Mouse (Mus musculus) lung, embryonic 16.5 days (tissue): Measurements from ENCODE around the gene Syt13. TPM values are rescaled to one million over a fixed set of nuclear protein-coding genes. Genes with fewer than 3 reads are reported as not detected.

ENCODE experiments used
- ATAC-seq: fragments of 200-750 bp; cut with Nextera tagmentation; 2 replicates; pipeline ENCODE4 v1.8.0; 2017; ENCODE audit warnings: low read depth, mild to moderate bottlenecking, moderate library complexity
- H3K27ac ChIP-seq: fragments of 300-500 bp; sonication (generic); 2 replicates; pipeline ENCODE4 v1.5.1; 2014; ENCODE audit warnings: mild to moderate bottlenecking, control low read depth, low read length
- H3K27me3 ChIP-seq: fragments of 300-500 bp; sonication (generic); 2 replicates; pipeline ENCODE4 v1.6.1; 2014; ENCODE audit warnings: low read depth, low read length, mixed read lengths; ENCODE audit not compliant: control insufficient read depth, insufficient read depth
- H3K36me3 ChIP-seq: fragments of 300-500 bp; sonication (generic); 2 replicates; pipeline ENCODE4 v1.6.1; 2014; ENCODE audit warnings: low read length; ENCODE audit not compliant: control insufficient read depth, insufficient read depth
- H3K4me1 ChIP-seq: fragments of 300-500 bp; sonication (generic); replicated peaks from 2 replicates; pipeline ENCODE4 v1.6.1; 2014; ENCODE audit warnings: low read length, mixed read lengths; ENCODE audit not compliant: control insufficient read depth, insufficient read depth
- H3K4me2 ChIP-seq: fragments of 300-500 bp; sonication (generic); 2 replicates; pipeline ENCODE4 v1.6.1; 2014; ENCODE audit warnings: low read depth, low read length, control low read depth
- H3K4me3 ChIP-seq: fragments of 300-500 bp; sonication (generic); 2 replicates; pipeline ENCODE4 v1.5.1; 2014; ENCODE audit warnings: mild to moderate bottlenecking, low read length, control low read depth
- H3K9ac ChIP-seq: fragments of 300-500 bp; sonication (generic); 2 replicates; pipeline ENCODE4 v1.6.1; 2014; ENCODE audit warnings: low read length, control low read depth
- H3K9me3 ChIP-seq: fragments of 300-500 bp; sonication (generic); 2 replicates; pipeline ENCODE4 v1.6.1; 2016; ENCODE audit warnings: low read length; ENCODE audit not compliant: control insufficient read depth
- WGBS: fragments of 180-500 bp; shearing (Covaris S2); extraction: QIAGEN DNeasy Blood & Tissue Kit; methylation state at CpG from one replicate; pipeline ENCODE4 v1.1.7; 2014; 5-methylcytosine and 5-hydroxymethylcytosine counted together
- polyA plus RNA-seq: library from polyadenylated mRNA; unstranded; fragments of >200 nt; fragmentation: Nextera tagmentation; extraction: Ambion mirVana; gene quantifications from 2 replicates; pipeline ENCODE4 v1.2.1, GENCODE M21; 2015

The Syt13 gene
- polyA plus RNA-seq, 1 experiment from 2014 or later = 3.4 TPM

DNA sequence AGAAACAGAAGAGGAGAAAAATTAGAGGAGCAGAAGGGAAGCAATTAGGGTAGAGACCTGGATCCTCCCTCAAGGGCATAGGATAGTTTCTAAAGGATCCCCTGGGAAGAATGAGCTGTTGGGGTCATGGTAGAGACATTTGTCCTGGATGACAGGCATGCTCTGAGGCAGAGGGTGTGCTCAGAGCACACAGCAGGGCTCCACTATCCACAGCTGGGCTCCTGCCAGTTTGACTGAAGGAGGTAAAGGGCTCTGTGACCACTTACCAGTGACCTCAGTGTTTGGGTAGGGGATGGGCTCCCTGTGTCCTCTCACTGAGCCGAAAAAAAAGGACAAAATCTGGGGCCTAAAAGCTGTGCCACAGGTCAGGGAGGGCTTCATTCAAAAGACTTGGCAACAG, 34.6 kb downstream of the Syt13 start:
- Histone ChIP-seq H3K4me1 (peaks cover 11% of the 10 kb centered on the region), H3K27me3 (no peaks in the 10 kb centered on the region), H3K9me3 (no peaks in the 10 kb centered on the region), H3K4me3 (no peak overlapping the region), H3K4me2 (no peak overlapping the region), H3K9ac (no peak overlapping the region), H3K36me3 (no peaks in the 10 kb centered on the region), H3K27ac (no peak overlapping the region)
- WGBS = 7% methylated on average over 1 of the region's 1 CpGs
- ATAC-seq = no peak

DNA sequence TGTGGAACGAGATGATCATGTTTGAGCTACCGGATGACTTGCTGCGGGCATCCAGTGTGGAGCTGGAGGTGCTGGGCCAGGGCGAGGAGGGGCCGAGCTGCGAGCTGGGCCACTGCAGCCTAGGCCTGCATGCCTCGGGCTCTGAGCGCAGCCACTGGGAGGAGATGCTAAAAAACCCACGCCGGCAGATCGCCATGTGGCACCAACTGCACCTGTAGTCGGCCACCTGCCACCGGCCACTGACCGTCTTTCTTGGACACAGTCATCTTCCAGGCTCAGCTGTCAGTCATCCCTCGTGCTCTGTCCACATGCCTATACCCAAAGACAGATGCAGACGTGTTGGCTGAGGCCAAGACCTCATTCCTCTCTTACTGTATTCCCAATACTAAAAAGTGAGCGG, 38.6 kb downstream of the Syt13 start:
- Histone ChIP-seq H3K27ac (no peak overlapping the region), H3K4me2 (no peak overlapping the region), H3K4me3 (no peak overlapping the region), H3K36me3 (no peaks in the 10 kb centered on the region), H3K27me3 (no peaks in the 10 kb centered on the region), H3K9ac (no peak overlapping the region), H3K9me3 (peaks cover 2% of the 10 kb centered on the region; the same call in 1 of the 2 replicates), H3K4me1 (peaks cover 1% of the 10 kb centered on the region; the same call in 1 of the 2 replicates)
- 87% methylated on average over 17 of the region's 17 CpGs for WGBS
- no peak for ATAC-seq

DNA sequence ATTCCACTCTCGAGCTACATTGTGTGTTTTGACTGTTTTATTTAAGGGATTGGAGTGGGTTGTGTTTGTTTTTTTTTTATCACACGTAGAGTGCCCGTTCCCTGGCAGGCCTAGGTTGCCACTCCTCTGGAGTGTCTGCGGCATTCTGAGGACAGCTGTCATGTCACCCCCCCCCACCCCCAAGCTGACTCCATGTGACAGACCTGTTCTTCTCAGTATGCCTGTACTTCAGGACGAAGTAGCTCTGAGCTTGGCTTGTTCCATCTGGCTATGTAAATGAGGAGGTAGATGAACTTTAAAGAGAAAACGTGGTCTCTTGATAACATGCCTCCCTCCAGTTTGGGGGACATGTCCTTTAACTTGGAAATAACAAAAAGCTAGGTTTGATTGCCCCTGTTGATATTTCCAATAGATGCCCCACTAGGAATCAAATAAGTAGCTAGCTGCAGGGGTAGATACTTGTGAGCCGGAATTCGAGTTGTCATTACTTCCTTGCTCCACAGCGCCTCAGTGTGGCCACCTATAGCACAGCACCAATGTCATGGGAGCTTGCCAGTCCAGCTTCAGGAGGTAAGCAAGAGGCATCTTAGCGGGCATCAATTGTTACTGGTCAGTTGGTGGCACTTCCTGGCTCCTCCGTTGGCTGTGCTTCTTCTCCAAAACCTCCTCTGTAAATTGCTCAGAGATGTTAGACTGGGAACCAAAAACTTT, 39.7 kb downstream of the Syt13 start:
- H3K9me3 ChIP-seq = peaks cover 2% of the 10 kb centered on the region; the same call in 1 of the 2 replicates
- WGBS = 27% methylated on average over 11 of the region's 11 CpGs
- 0 out of 2 replicates have a peak, but pooled peaks cover 4% of the 10 kb centered on the region for H3K4me1 ChIP-seq
- no peaks in the 10 kb centered on the region for H3K36me3 ChIP-seq
- H3K27ac ChIP-seq = no peak overlapping the region
- no peak overlapping the region for H3K4me3 ChIP-seq
- H3K4me2 ChIP-seq = no peak overlapping the region
- H3K27me3 ChIP-seq = no peaks in the 10 kb centered on the region
- ATAC-seq = no peak
- H3K9ac ChIP-seq = no peak overlapping the region

DNA sequence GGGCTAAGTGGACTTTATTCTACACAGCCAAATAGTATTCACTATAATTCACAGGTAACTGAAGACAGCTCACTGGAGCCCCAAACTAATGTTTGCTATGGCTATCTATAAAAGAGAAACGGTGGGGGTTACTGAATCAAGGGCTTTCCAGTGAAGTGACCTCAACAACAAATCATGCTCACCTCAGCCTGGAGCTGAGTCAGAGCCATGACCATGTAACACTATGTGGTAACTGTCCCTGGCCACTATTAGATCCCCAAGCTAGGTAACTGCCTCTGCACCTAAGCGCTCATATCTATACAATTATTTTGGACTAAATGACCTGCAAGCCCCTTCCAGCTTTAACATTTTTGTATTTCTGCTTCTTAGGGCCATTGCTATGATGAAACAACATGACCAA, 42.0 kb downstream of the Syt13 start:
- Histone ChIP-seq H3K4me3 (no peak overlapping the region), H3K9ac (no peak overlapping the region), H3K9me3 (peaks cover 2% of the 10 kb centered on the region; the same call in 1 of the 2 replicates), H3K4me1 (0 out of 2 replicates have a peak, but pooled peaks cover 4% of the 10 kb centered on the region), H3K27ac (no peak overlapping the region), H3K27me3 (no peaks in the 10 kb centered on the region), H3K4me2 (no peak overlapping the region), H3K36me3 (no peaks in the 10 kb centered on the region)
- WGBS = 73% methylated on average over 2 of the region's 2 CpGs
- ATAC-seq = no peak

DNA sequence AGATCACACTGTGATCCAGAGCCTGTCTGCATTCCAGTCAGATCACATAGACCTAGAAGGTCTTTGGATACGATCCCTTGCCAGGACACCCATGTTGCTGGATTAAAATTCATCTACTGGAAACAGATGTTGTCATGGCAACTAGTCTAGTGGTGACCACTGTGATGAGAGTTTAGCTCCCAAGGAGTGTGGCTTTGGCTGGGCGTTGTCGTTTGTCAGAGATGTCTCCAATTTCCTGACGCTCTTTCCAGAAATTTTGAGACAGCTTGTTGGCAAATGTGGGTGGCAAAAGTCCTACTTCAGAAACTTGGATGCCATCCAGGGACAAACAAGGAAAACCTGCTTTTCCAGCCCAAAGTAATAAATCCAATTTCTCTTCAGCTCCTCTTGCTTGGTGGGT, 43.7 kb downstream of the Syt13 start:
- H3K27ac ChIP-seq = peak overlapping the region; percentile 25; the same call in 1 of the 2 replicates
- H3K4me2 ChIP-seq = no peak overlapping the region
- H3K27me3 ChIP-seq = no peaks in the 10 kb centered on the region
- no peaks in the 10 kb centered on the region for H3K36me3 ChIP-seq
- H3K9ac ChIP-seq = no peak overlapping the region
- WGBS = 34% methylated on average over 4 of the region's 4 CpGs
- ATAC-seq = peak; percentile 36; the same call in 1 of the 2 replicates
- H3K4me1 ChIP-seq = 0 out of 2 replicates have a peak, but pooled peaks cover 4% of the 10 kb centered on the region
- peaks cover 2% of the 10 kb centered on the region; the same call in 1 of the 2 replicates for H3K9me3 ChIP-seq
- no peak overlapping the region for H3K4me3 ChIP-seq

DNA sequence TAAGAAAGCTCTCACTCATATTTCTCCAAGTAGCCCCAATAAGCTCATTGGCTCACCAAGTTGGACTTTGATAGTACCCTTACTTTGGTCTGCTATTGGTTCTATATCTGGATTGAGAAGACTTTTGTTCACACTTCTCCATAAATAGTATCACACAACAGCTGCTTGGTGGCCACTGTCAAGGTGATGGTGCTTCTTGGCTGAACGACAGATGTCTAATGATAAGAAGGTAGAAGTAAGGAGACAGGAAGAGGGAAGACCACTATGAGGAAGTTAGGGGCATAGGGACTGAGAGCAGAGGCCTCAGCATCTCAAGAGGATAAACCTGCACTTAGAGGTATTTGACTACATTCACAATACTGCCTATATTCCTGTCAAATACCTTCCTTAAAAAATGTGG, 49.4 kb downstream of the Syt13 start:
- Histone ChIP-seq H3K9ac (no peak overlapping the region), H3K27me3 (no peaks in the 10 kb centered on the region), H3K4me1 (peaks cover 21% of the 10 kb centered on the region), H3K27ac (no peak overlapping the region), H3K9me3 (no peaks in the 10 kb centered on the region), H3K36me3 (no peaks in the 10 kb centered on the region; the same call in 1 of the 2 replicates), H3K4me2 (no peak overlapping the region), H3K4me3 (no peak overlapping the region)
- ATAC-seq = no peak
- 85% methylated on average over 1 of the region's 1 CpGs for WGBS

DNA sequence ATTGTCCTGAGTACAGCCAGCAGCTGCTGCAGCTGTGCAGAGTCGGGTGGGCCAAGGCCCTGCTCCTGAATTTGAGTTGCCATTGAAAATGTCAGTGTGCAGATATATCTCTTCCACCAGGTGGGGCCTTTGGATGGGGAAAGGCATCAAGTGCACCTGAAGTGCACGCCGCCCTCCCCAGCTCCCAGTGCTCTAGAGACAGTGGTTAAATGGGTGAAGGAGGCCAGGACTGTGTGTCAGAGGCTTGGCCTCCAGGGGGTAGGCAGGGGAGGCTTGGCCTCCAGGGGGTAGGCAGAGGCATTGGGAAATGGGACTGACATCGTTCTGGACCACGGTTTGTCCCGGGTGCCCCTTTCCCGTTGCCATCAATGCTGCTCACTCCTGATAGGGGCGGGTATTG, 51.4 kb downstream of the Syt13 start:
- H3K9me3 ChIP-seq = no peaks in the 10 kb centered on the region
- peak overlapping the region; percentile 90 for H3K27ac ChIP-seq
- WGBS = 54% methylated on average over 8 of the region's 8 CpGs
- no peak overlapping the region for H3K4me2 ChIP-seq
- H3K4me3 ChIP-seq = no peak overlapping the region
- peaks cover 21% of the 10 kb centered on the region for H3K4me1 ChIP-seq
- H3K36me3 ChIP-seq = no peaks in the 10 kb centered on the region; the same call in 1 of the 2 replicates
- ATAC-seq = peak; percentile 31; the same call in 1 of the 2 replicates
- H3K27me3 ChIP-seq = no peaks in the 10 kb centered on the region
- H3K9ac ChIP-seq = no peak overlapping the region

DNA sequence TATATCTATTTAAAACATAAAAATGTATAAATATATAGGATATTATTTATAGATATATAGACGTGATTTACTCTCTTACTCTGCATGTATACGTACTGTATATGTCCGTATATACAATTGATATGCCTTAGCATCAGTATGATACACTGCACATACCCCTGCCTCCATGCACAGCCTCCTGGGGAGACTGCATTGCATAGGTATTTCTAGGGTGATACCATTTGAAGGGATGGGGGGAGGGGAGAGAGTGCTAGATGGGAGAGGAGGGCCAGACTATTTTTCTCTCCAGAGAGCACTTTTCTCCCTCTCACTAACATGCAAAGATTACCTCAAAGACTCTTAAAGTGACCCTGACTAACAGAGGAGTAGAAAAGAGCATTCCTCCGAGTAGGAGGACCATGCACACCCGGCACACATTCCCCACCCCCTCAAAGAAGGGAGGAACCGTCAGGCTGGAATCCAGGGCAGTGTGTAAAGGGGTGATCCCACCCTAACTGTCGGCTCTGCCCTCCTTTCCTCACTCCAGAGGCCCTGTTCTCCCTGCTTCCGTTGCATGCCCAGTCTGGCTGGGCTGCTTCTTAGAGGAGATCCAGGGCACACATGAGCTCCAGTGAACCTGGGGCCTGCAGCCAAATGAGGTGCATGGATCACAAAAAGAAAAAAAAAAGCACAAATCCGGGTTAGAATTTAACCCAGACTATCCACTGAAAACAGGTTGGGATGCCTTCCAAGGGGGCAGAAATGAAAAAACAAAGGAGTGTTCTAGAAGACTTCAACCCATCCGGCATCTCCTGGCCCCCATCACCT, 52.3 kb downstream of the Syt13 start:
- Histone ChIP-seq H3K4me3 (no peak overlapping the region), H3K4me2 (peak overlapping the region; percentile 38), H3K27me3 (no peaks in the 10 kb centered on the region), H3K36me3 (peaks cover 4% of the 10 kb centered on the region), H3K9me3 (no peaks in the 10 kb centered on the region), H3K4me1 (peaks cover 21% of the 10 kb centered on the region), H3K27ac (peak overlapping the region; percentile 90), H3K9ac (peak overlapping the region; percentile 31; the same call in 1 of the 2 replicates)
- WGBS = 17% methylated on average over 10 of the region's 10 CpGs
- ATAC-seq = peak; percentile 90

DNA sequence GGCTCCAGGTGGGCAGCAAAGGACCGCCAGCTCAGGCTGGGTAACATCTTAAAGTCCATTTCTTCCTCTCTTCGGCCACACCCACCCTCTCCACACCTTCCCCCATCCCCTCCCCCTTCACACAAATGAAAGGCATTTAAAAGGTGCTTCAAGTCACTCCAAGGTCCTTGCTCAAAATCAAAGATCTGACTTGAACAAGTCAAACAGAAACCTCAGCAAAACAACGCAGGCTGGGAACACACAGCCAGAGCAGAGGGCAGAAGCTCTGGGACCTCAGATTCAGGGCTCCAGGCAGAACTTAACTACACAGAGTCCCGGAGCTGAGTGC, 52.9 kb downstream of the Syt13 start:
- Histone ChIP-seq H3K9me3 (no peaks in the 10 kb centered on the region), H3K9ac (no peak overlapping the region), H3K4me3 (no peak overlapping the region), H3K4me1 (peaks cover 21% of the 10 kb centered on the region), H3K27me3 (no peaks in the 10 kb centered on the region), H3K4me2 (peak overlapping the region; percentile 38), H3K27ac (peak overlapping the region; percentile 90), H3K36me3 (peaks cover 10% of the 10 kb centered on the region)
- ATAC-seq = peak; percentile 58; the same call in 1 of the 2 replicates
- WGBS = 33% methylated on average over 4 of the region's 4 CpGs
